Mouse (Mus musculus) frontal cortex, postnatal 10 days (tissue): Measurements from ENCODE around the gene Gnao1.

Experiments used
- DNase-seq, 2 experiments: peaks; one replicate each; pipeline ENCODE4 v3.0.0; 2022; ENCODE audit warnings: low spot score in 2 of 2, mixed read lengths in 1 of 2

Gene Gnao1

GRCm38 (mm10) chr8:93941636-93942054 is 131.9 kb downstream of the Gnao1 start:
- no peak for DNase-seq

GRCm38 (mm10) chr8:93945781-93946180 is 136.0 kb downstream of the Gnao1 start:
- DNase-seq = no peak

GRCm38 (mm10) chr8:93946397-93946796 is 136.6 kb downstream of the Gnao1 start:
- DNase-seq = no peak

GRCm38 (mm10) chr8:93950133-93950532 is 140.4 kb downstream of the Gnao1 start:
- DNase-seq = no peak

GRCm38 (mm10) chr8:93952511-93952910 is 142.7 kb downstream of the Gnao1 start:
- DNase-seq = no peak

GRCm38 (mm10) chr8:93958402-93958801 is 148.6 kb downstream of the Gnao1 start:
- DNase-seq = no peak

- DNase-seq = no peak
Observed at GRCm38 (mm10) chr8:93960909-93961308, 151.1 kb downstream of the Gnao1 start.

- DNase-seq = no peak
Observed at GRCm38 (mm10) chr8:93968293-93968692, 158.5 kb downstream of the Gnao1 start.

- DNase-seq = peak in 1 of 2 experiments; percentile 6
Observed at GRCm38 (mm10) chr8:93969626-93970340, 160.0 kb downstream of the Gnao1 start.

GRCm38 (mm10) chr8:93971451-93971850 is 161.7 kb downstream of the Gnao1 start:
- peak in 1 of 2 experiments; percentile 5 for DNase-seq

- DNase-seq = no peak
Observed at GRCm38 (mm10) chr8:93972211-93972610, 162.4 kb downstream of the Gnao1 start.

GRCm38 (mm10) chr8:93972971-93973734 is 163.4 kb downstream of the Gnao1 start:
- no peak for DNase-seq

GRCm38 (mm10) chr8:93973831-93974375 is 164.1 kb downstream of the Gnao1 start:
- no peak for DNase-seq

GRCm38 (mm10) chr8:93974602-93975186 is 164.9 kb downstream of the Gnao1 start:
- no peak for DNase-seq

GRCm38 (mm10) chr8:93975358-93975757 is 165.6 kb downstream of the Gnao1 start:
- DNase-seq = no peak

- DNase-seq = no peak
Observed at GRCm38 (mm10) chr8:93976446-93977211, 166.9 kb downstream of the Gnao1 start.

- DNase-seq = no peak
Observed at GRCm38 (mm10) chr8:93980141-93980540, 170.4 kb downstream of the Gnao1 start.

- no peak for DNase-seq
Observed at GRCm38 (mm10) chr8:93981679-93982215, 172.0 kb downstream of the Gnao1 start.

GRCm38 (mm10) chr8:93983827-93984226 is 174.1 kb downstream of the Gnao1 start:
- no peak for DNase-seq

GRCm38 (mm10) chr8:93984731-93985130 is 175.0 kb downstream of the Gnao1 start:
- no peak for DNase-seq

GRCm38 (mm10) chr8:93989739-93990138 is 180.0 kb downstream of the Gnao1 start:
- no peak for DNase-seq
